Mouse (Mus musculus): ENCODE measurements around the gene Usp46. TPM values are rescaled to one million over a fixed set of nuclear protein-coding genes. Genes with fewer than 3 reads are reported as not detected.

Gene Usp46
- total and polyA plus RNA-seq, 2 experiments, result 3.0 to 5.4 TPM

- 86% methylated on average over 16 of the region's 16 CpGs for WGBS
- H3K27me3 ChIP-seq (ENCODE audit: control insufficient read depth, insufficient read depth, low read length), result no peaks in the 10 kb centered on the region
Observed at GRCm38 (mm10) chr5:74048846-74049495, 19.3 kb downstream of the Usp46 start.

GRCm38 (mm10) chr5:74044591-74044990, 23.6 kb downstream of the Usp46 start:
- Histone ChIP-seq H3K36me3 (ENCODE audit: control insufficient read depth, insufficient read depth, low read length) (no peaks in the 10 kb centered on the region), H3K27me3 (ENCODE audit: control insufficient read depth, insufficient read depth, low read length) (no peaks in the 10 kb centered on the region)
- WGBS, result 91% methylated on average over 7 of the region's 7 CpGs

More at GRCm38 (mm10) chr5:74048846-74049495, 19.3 kb downstream of the Usp46 start:
- DNase-seq (ENCODE audit: extremely low read depth, low read depth, low spot score), result no peak
- no peaks in the 10 kb centered on the region for H3K36me3 ChIP-seq (ENCODE audit: control insufficient read depth, insufficient read depth, low read length)
- H3K4me3 ChIP-seq (ENCODE audit: insufficient read depth, low read depth, low read length), result no peak overlapping the region
- no peaks in the 10 kb centered on the region; the same call in 1 of the 2 replicates for H3K4me1 ChIP-seq (ENCODE audit: control insufficient read depth, insufficient read depth, low read length)
- no peak for TF ChIP-seq POLR2A (IDR thresholded peaks at IDR 0.05; ENCODE audit: extremely low read depth, insufficient read depth, low read length)
- no peak for TF ChIP-seq CTCF (IDR thresholded peaks at IDR 0.05; ENCODE audit: low read depth, low read length)
- no peak overlapping the region for H3K27ac ChIP-seq (replicated peaks; ENCODE audit: insufficient read depth, low read depth, low read length)
- no peak overlapping the region for H3K9ac ChIP-seq (ENCODE audit: low read depth, low read length)
- peaks cover 30% of the 10 kb centered on the region; the same call in 1 of the 2 replicates for H3K79me2 ChIP-seq (ENCODE audit: control insufficient read depth, insufficient read depth, low read length)

GRCm38 (mm10) chr5:74042796-74043340, 25.4 kb downstream of the Usp46 start:
- WGBS, result 85% methylated on average over 6 of the region's 6 CpGs
- H3K36me3 ChIP-seq (ENCODE audit: control insufficient read depth, insufficient read depth, low read length), result no peaks in the 10 kb centered on the region
- no peaks in the 10 kb centered on the region for H3K27me3 ChIP-seq (ENCODE audit: control insufficient read depth, insufficient read depth, low read length)
- no peak overlapping the region for H3K4me3 ChIP-seq (ENCODE audit: insufficient read depth, low read depth, low read length)
- no peak overlapping the region for H3K9ac ChIP-seq (ENCODE audit: low read depth, low read length)
- no peak overlapping the region for H3K27ac ChIP-seq (replicated peaks; ENCODE audit: insufficient read depth, low read depth, low read length)
- no peaks in the 10 kb centered on the region for H3K4me1 ChIP-seq (ENCODE audit: control insufficient read depth, insufficient read depth, low read length)
- TF ChIP-seq POLR2A (IDR thresholded peaks at IDR 0.05; ENCODE audit: extremely low read depth, insufficient read depth, low read length) (no peak), CTCF (IDR thresholded peaks at IDR 0.05; ENCODE audit: low read depth, low read length) (no peak)
- no peak for DNase-seq (ENCODE audit: extremely low read depth, low read depth, low spot score)
- H3K79me2 ChIP-seq (ENCODE audit: control insufficient read depth, insufficient read depth, low read length), result peaks cover 25% of the 10 kb centered on the region; the same call in 1 of the 2 replicates

More at GRCm38 (mm10) chr5:74044591-74044990, 23.6 kb downstream of the Usp46 start:
- TF ChIP-seq CTCF (IDR thresholded peaks at IDR 0.05; ENCODE audit: low read depth, low read length) (no peak), POLR2A (IDR thresholded peaks at IDR 0.05; ENCODE audit: extremely low read depth, insufficient read depth, low read length) (no peak)
- Histone ChIP-seq H3K79me2 (ENCODE audit: control insufficient read depth, insufficient read depth, low read length) (peaks cover 29% of the 10 kb centered on the region; the same call in 1 of the 2 replicates), H3K9ac (ENCODE audit: low read depth, low read length) (no peak overlapping the region), H3K4me1 (ENCODE audit: control insufficient read depth, insufficient read depth, low read length) (no peaks in the 10 kb centered on the region; the same call in 1 of the 2 replicates), H3K27ac (replicated peaks; ENCODE audit: insufficient read depth, low read depth, low read length) (no peak overlapping the region), H3K4me3 (ENCODE audit: insufficient read depth, low read depth, low read length) (no peak overlapping the region)
- DNase-seq (ENCODE audit: extremely low read depth, low read depth, low spot score), result no peak

GRCm38 (mm10) chr5:74040541-74040940, 27.7 kb downstream of the Usp46 start:
- TF ChIP-seq POLR2A (IDR thresholded peaks at IDR 0.05; ENCODE audit: extremely low read depth, insufficient read depth, low read length) (no peak), CTCF (IDR thresholded peaks at IDR 0.05; ENCODE audit: low read depth, low read length) (no peak)
- no peaks in the 10 kb centered on the region for H3K4me1 ChIP-seq (ENCODE audit: control insufficient read depth, insufficient read depth, low read length)
- H3K9ac ChIP-seq (ENCODE audit: low read depth, low read length), result no peak overlapping the region
- DNase-seq (ENCODE audit: extremely low read depth, low read depth, low spot score), result no peak
- H3K79me2 ChIP-seq (ENCODE audit: control insufficient read depth, insufficient read depth, low read length), result peaks cover 23% of the 10 kb centered on the region; the same call in 1 of the 2 replicates
- H3K36me3 ChIP-seq (ENCODE audit: control insufficient read depth, insufficient read depth, low read length), result peaks cover 2% of the 10 kb centered on the region; the same call in 1 of the 2 replicates
- no peak overlapping the region for H3K27ac ChIP-seq (replicated peaks; ENCODE audit: insufficient read depth, low read depth, low read length)
- no peaks in the 10 kb centered on the region for H3K27me3 ChIP-seq (ENCODE audit: control insufficient read depth, insufficient read depth, low read length)
- H3K4me3 ChIP-seq (ENCODE audit: insufficient read depth, low read depth, low read length), result no peak overlapping the region
- WGBS, result 92% methylated on average over 4 of the region's 4 CpGs

- WGBS, result 96% methylated on average over 2 of the region's 2 CpGs
- Histone ChIP-seq H3K4me3 (ENCODE audit: insufficient read depth, low read depth, low read length) (no peak overlapping the region), H3K27ac (replicated peaks; ENCODE audit: insufficient read depth, low read depth, low read length) (no peak overlapping the region), H3K36me3 (ENCODE audit: control insufficient read depth, insufficient read depth, low read length) (peaks cover 7% of the 10 kb centered on the region), H3K9ac (ENCODE audit: low read depth, low read length) (no peak overlapping the region), H3K79me2 (ENCODE audit: control insufficient read depth, insufficient read depth, low read length) (peaks cover 5% of the 10 kb centered on the region; the same call in 1 of the 2 replicates), H3K27me3 (ENCODE audit: control insufficient read depth, insufficient read depth, low read length) (no peaks in the 10 kb centered on the region), H3K4me1 (ENCODE audit: control insufficient read depth, insufficient read depth, low read length) (peaks cover 3% of the 10 kb centered on the region)
- no peak for DNase-seq (ENCODE audit: extremely low read depth, low read depth, low spot score)
- TF ChIP-seq CTCF (IDR thresholded peaks at IDR 0.05; ENCODE audit: low read depth, low read length) (no peak), POLR2A (IDR thresholded peaks at IDR 0.05; ENCODE audit: extremely low read depth, insufficient read depth, low read length) (no peak)
Observed at GRCm38 (mm10) chr5:74035454-74035853, 32.8 kb downstream of the Usp46 start.

GRCm38 (mm10) chr5:74034177-74034576, 34.1 kb downstream of the Usp46 start:
- no peak overlapping the region for H3K9ac ChIP-seq (ENCODE audit: low read depth, low read length)
- H3K4me3 ChIP-seq (ENCODE audit: insufficient read depth, low read depth, low read length), result no peak overlapping the region
- DNase-seq (ENCODE audit: extremely low read depth, low read depth, low spot score), result no peak
- H3K27me3 ChIP-seq (ENCODE audit: control insufficient read depth, insufficient read depth, low read length), result no peaks in the 10 kb centered on the region
- TF ChIP-seq POLR2A (IDR thresholded peaks at IDR 0.05; ENCODE audit: extremely low read depth, insufficient read depth, low read length) (no peak), CTCF (IDR thresholded peaks at IDR 0.05; ENCODE audit: low read depth, low read length) (no peak)
- 95% methylated on average over 4 of the region's 4 CpGs for WGBS
- H3K79me2 ChIP-seq (ENCODE audit: control insufficient read depth, insufficient read depth, low read length), result no peaks in the 10 kb centered on the region
- peaks cover 5% of the 10 kb centered on the region for H3K4me1 ChIP-seq (ENCODE audit: control insufficient read depth, insufficient read depth, low read length)
- peaks cover 7% of the 10 kb centered on the region for H3K36me3 ChIP-seq (ENCODE audit: control insufficient read depth, insufficient read depth, low read length)
- no peak overlapping the region for H3K27ac ChIP-seq (replicated peaks; ENCODE audit: insufficient read depth, low read depth, low read length)

All from liver, adult 2 months (tissue).